Mouse (Mus musculus) cerebellum, adult 8-10 months (tissue): Measurements from ENCODE around the gene Kank2.
A peak's percentile ranks its signal among the peaks of the same experiment; 100 is the strongest.
"Not testable (repeated sequence)": the region's sequence is repeated elsewhere in the genome, so short reads cannot be mapped to it uniquely, and the experiment has no call there.

Experiments used
- DNase-seq: peaks from one replicate; pipeline ENCODE4 v3.0.0; 2022

The Kank2 gene

DNA sequence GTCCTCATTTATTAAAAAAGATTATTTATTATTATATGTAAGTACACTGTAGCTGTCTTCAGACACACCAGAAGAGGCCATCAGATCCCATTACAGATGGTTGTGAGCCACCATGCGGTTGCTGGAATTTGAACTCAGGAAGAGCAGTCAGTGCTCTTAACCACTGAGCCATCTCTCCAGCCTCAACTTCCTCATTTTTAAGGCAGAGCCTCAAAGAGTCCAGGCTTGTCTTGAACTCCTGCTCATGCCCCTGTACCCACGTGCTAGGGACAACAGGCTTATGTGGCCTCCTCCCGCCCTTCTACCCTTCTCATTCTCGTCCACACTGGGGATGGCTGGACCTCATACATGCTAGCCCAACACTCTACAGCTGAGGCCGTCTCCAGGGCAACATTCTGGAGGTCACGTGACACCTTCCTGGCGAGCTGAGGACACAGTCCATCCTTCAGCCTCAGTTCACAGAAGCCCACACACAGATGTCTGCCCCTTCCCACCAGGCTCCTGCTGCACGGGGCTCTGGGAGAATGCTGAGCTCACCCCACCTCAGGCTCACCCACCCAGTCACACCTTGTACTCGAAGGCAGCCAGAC, 18.3 kb upstream of the Kank2 start:
- DNase-seq, result no peak

DNA sequence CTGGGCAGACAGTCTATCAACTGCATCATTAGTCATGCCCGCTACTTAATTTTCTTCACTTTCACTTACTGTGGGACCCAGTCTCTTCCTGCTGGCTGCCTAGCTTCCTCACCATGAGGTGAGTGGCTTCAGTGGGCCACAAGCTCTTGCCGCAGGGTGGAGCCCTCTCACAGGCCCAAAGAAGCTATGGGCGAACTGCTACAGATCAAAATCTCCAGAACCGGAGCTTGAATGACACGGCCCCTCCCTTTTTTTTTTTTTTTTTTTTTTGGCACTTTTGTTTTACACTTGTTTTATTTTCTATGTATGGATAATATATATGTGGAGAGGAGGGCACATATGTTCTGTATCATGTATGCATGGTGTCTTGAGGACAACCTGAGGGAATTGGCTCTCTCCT, 12.6 kb upstream of the Kank2 start:
- no peak for DNase-seq

GRCm38 (mm10) chr9:21808561-21808960, 10.0 kb upstream of the Kank2 start:
- no peak for DNase-seq

DNA sequence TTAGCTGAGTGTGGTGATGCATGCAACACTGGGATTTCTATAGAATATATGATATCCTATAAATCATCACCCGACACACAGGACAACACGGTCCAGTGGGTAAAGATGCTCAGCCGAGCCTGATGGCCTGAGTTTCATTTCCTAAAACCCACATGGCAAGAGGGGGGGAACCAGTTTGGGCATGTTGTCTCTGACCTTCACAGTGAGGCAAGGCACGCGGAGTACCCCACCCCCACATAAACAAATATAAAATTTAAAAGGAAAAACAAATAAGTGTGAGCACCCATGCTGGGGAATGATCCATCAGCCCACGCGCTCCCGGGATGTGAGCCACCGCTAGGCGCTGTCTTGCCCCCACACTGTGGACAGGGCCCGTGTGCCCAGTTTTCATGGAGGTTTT, 8.4 kb upstream of the Kank2 start:
- DNase-seq, result no peak

- DNase-seq, result no peak
Measured at GRCm38 (mm10) chr9:21806363-21806762, 7.8 kb upstream of the Kank2 start.

- DNase-seq, result peak; percentile 92
Measured at GRCm38 (mm10) chr9:21803986-21804644, 5.6 kb upstream of the Kank2 start.

GRCm38 (mm10) chr9:21801591-21801990, 3.0 kb upstream of the Kank2 start:
- DNase-seq, result no peak

DNA sequence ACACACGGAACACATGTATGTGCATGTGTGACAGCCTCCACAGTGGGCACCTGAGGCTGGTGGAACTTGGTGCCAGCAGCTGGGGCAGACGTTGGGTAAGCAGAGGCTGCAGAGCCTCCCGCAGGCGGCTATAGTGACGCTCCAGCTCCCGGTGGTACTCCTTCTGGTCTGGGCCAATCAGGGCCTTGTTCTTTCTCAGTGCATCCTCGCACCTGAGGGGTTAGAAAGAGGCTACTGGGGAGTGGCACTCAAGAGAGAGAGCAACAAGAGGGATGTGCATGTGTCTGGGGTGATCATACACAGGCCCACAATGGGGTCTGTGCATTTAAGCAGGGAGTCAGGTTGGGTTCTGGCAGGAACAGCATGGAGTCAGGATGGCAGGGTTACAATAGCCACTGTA, 2.6 kb upstream of the Kank2 start:
- no peak for DNase-seq

GRCm38 (mm10) chr9:21799010-21799350, 436 bp upstream of the Kank2 start:
- no peak for DNase-seq

- peak; percentile 37 for DNase-seq
Measured at GRCm38 (mm10) chr9:21797921-21798344, 611 bp downstream of the Kank2 start.

DNA sequence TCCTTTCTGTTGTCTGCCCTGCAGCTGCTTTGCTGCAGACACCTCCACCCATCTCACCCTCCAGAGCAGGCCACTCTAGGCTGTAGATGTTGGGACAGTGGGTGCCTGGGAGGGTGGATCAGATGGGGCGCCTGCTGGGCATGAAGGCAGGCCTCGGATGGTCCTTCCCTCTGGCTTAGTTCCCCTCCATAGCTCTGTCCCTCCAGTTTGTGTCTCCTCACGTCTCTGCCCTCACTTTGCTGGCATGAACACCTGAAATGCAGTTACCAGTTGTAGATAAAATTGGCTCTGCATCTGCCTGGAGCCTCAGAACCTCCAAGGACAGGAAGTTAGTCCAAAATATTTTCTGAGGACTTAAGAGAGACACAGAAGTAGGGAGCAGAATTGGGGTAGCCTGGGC, 1.6 kb downstream of the Kank2 start:
- no peak for DNase-seq

GRCm38 (mm10) chr9:21796259-21796658, 2.3 kb downstream of the Kank2 start:
- no peak for DNase-seq

DNA sequence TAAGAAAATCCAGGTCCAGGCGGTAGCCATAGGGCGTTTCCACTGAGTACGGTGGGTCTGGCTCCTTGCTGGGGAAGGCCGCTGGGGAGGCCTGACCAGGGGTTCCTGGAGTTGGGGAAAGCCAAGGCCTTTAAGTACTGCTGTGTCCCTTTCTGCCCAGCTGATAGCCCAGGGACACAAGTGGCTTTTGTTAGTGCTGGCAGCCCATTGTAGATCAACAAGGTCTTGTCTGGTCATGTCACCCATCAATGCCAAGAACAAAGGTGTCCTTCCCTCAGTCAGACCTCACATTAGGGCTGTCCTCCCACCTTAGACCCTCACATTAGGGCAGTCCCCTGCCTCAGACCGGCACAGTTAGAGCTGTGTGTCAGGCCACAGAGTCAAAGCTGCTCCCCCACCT, 3.0 kb downstream of the Kank2 start:
- no peak for DNase-seq

DNA sequence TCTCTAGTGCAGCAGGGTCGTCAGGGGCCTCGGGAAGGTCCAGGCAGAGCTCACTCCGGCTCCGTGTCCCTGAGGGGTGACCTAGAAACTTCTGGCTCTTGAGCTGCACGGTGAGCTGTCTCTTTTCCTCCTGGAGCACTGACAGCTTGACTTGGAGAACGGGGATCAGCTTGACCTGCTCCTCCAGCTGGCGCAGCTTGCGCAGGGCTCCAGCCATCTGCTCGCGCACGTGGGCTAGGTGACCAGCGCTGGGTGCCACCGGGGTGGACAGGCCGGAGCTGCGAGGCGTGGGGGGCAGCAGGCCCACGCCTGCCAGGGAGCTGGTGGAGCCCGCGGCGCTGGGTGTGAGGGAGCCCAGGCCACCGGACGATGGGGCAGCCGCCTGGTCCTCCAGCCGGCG, 3.6 kb downstream of the Kank2 start:
- peak; percentile 79 for DNase-seq

GRCm38 (mm10) chr9:21794344-21794834, 4.2 kb downstream of the Kank2 start:
- no peak for DNase-seq

- not testable (repeated sequence) for DNase-seq
Measured at GRCm38 (mm10) chr9:21793507-21793906, 5.0 kb downstream of the Kank2 start.

DNA sequence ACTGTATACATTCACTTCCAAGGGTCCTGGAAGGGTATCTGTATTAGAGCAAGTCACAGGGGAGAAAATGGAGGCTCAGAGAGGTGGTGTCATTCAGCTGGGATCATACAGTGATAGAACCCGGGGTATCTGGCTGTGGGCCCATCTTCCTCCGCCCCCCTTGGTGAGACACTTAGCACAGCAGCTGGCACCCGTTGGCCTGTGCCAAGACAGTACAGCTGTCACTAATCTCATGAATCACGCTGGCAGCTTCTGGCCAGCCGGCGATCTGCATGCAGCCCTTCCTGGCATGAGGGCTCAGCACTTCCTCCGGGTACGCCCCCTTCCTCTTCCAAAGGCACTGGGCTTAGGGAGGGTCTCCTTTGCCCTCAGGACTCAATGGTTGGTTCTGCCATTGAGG, 5.9 kb downstream of the Kank2 start:
- peak; percentile 58 for DNase-seq

DNA sequence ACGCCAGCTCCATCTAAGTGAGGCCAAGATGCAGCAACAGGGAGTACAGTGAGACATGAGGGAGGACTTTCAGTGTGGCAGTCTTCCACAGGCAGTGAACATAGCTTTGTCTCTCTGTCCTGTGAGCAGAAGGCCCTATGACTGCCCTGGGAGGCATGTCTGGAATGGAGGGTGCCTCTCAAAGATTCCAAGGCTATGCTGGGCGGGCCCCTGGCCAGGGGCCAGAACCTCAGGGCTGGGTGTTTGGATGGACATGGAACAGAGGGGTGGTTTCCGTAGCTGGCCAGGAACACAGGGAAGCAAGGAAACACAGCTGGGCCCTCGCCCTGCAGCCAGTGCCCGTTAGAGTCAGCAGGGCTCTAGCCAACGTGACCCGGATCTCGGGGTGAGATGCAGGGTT, 6.7 kb downstream of the Kank2 start:
- DNase-seq, result no peak

GRCm38 (mm10) chr9:21788234-21788633, 10.3 kb downstream of the Kank2 start:
- no peak for DNase-seq

DNA sequence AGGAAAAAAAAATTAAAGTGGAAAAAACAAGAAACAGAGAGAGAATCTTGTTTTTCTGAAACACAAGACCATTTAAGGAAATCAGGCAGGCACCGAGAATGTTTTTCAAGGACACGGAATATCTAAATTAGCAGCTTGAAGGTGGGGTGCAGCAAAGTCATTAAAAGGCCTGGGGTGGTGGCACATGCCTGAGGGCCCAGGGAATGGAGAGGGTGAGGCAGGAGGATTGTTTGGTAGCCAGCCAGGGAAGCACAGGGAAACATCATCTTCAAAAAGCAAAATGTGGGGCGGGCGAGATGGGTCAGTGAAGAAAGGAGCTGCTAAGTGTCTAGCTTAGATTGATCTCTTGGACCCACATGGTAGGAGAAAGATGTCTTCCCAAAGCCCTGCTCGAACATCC, 10.9 kb downstream of the Kank2 start:
- DNase-seq, result no peak

DNA sequence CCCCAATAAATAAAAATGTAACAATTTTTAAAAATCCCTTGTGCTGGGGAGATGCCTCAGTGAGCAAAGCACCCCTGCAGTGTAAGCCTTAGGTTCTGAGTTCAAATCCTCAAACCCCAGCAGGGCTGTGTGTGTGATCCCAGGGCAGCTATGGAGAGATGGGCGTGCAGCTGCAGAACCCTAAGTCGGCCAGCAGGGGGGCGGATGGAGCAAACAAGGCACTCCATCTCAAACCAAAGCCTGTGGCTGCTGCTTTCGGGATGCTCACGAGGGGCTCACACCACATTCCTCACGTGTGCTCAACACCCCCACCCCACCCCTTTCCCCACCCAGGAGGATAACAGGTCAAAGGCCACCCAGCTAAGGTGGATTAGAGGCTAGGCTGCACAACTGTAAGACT, 11.6 kb downstream of the Kank2 start:
- peak; percentile 67 for DNase-seq

DNA sequence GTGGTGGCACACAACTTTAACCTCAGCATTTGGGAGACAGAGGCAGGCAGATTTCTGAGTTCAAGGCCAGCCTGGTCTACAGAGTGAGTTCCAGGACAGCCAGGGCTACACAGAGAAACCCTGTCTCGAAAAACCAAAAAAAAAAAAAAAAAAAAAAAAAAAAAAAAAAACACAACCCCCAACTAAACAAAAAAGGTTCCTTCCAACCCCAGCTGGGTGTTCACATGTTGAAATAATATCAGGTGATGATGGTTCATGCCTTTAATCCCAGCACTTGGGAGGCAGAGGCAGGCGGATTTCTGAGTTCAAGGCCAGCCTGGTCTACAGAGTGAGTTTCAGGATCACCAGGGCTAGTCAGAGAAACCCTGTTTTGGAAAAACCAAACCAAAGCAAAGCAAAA, 12.2 kb downstream of the Kank2 start:
- DNase-seq, result not testable (repeated sequence)

- DNase-seq, result no peak
Measured at GRCm38 (mm10) chr9:21784517-21785307, 13.8 kb downstream of the Kank2 start.
